Mouse (Mus musculus) hindbrain, embryonic 14.5 days (tissue): Measurements from ENCODE around the gene Snx30. TPM values are rescaled to one million over a fixed set of nuclear protein-coding genes. Genes with fewer than 3 reads are reported as not detected.

Experiments
- ATAC-seq: fragments of 200-750 bp; cut with Nextera tagmentation; 2 replicates; pipeline ENCODE4 v1.8.0; 2017; ENCODE audit warnings: moderate number of reproducible peaks, mild to moderate bottlenecking, moderate TSS enrichment, moderate library complexity; ENCODE audit not compliant: low FRiP score
- DNase-seq: peaks from one replicate; pipeline ENCODE4 v3.0.0-alpha.2; 2015; ENCODE audit warnings: low spot score
- H3K27ac ChIP-seq: fragments of 300-500 bp; sonication (generic); 2 replicates; pipeline ENCODE4 v1.5.1; 2014; ENCODE audit warnings: mild to moderate bottlenecking, moderate library complexity
- H3K27me3 ChIP-seq: fragments of 300-500 bp; sonication (generic); 2 replicates; pipeline ENCODE4 v1.6.1; 2014; ENCODE audit warnings: mild to moderate bottlenecking, low read length, mixed read lengths; ENCODE audit not compliant: control insufficient read depth, insufficient read depth
- H3K36me3 ChIP-seq: fragments of 300-500 bp; sonication (generic); replicated peaks from 2 replicates; pipeline ENCODE4 v1.6.1; 2014; ENCODE audit not compliant: control insufficient read depth, insufficient read depth
- H3K4me1 ChIP-seq: fragments of 300-500 bp; sonication (generic); replicated peaks from 2 replicates; pipeline ENCODE4 v1.6.1; 2014; ENCODE audit warnings: antibody characterized with exemption, low read length, mixed read lengths; ENCODE audit not compliant: control insufficient read depth, insufficient read depth
- H3K4me2 ChIP-seq: fragments of 300-500 bp; sonication (generic); replicated peaks from 2 replicates; pipeline ENCODE4 v1.6.1; 2014; ENCODE audit warnings: mild to moderate bottlenecking, moderate library complexity
- H3K4me3 ChIP-seq: fragments of 300-500 bp; sonication (generic); replicated peaks from 2 replicates; pipeline ENCODE4 v1.5.1; 2014; ENCODE audit warnings: mild to moderate bottlenecking, low read length
- H3K9ac ChIP-seq: fragments of 300-500 bp; sonication (generic); 2 replicates; pipeline ENCODE4 v1.6.1; 2014
- H3K9me3 ChIP-seq: fragments of 300-500 bp; sonication (generic); 2 replicates; pipeline ENCODE4 v1.6.1; 2016; ENCODE audit warnings: low read length; ENCODE audit not compliant: control insufficient read depth
- WGBS: fragments of 180-500 bp; shearing (Covaris S2); extraction: QIAGEN DNeasy Blood & Tissue Kit; methylation state at CpG from one replicate; pipeline ENCODE4 v1.1.7; 2014; 5-methylcytosine and 5-hydroxymethylcytosine counted together
- polyA plus RNA-seq: library from polyadenylated mRNA; unstranded; fragments of >200 nt; fragmentation: Nextera tagmentation; extraction: Ambion mirVana; gene quantifications from 2 replicates; pipeline ENCODE4 v1.2.1, GENCODE M21; 2014

The Snx30 gene
- polyA plus RNA-seq, 1 experiment from 2014 or later, result 21.9 TPM

DNA sequence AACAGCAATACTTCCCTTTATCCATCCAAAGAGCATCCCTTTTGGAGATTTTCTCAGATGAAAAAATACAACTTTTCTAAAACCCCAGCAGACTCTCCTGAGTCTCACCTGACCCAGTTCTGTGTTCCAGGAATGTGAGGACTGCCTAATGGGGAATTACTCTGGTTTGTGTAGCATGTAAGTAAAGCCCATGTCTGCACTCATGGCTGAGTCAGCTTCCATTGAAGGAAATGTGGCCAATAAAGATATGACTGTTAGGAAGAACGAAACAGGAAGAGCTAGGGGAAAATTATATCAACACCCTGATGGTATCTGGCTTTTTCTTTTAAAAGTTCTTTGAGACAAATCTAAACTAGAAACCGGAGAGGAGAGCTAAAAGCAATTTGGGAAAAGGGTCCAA lies 37.9 kb upstream of the Snx30 start:
- no peak for ATAC-seq
- DNase-seq, result no peak
- no peak overlapping the region for H3K4me3 ChIP-seq
- H3K27ac ChIP-seq, result no peak overlapping the region
- H3K27me3 ChIP-seq, result no peaks in the 10 kb centered on the region
- 92% methylated on average over 2 of the region's 2 CpGs for WGBS
- 0 out of 2 replicates have a peak, but pooled peaks cover 10% of the 10 kb centered on the region for H3K4me1 ChIP-seq
- no peak overlapping the region for H3K4me2 ChIP-seq
- H3K36me3 ChIP-seq, result peaks cover 29% of the 10 kb centered on the region
- no peak overlapping the region for H3K9ac ChIP-seq
- H3K9me3 ChIP-seq, result no peaks in the 10 kb centered on the region

- H3K27ac ChIP-seq, result peak overlapping the region; percentile 33; the same call in 1 of the 2 replicates
- no peak overlapping the region for H3K4me3 ChIP-seq
- 27% methylated on average over 17 of the region's 17 CpGs for WGBS
- H3K9me3 ChIP-seq, result no peaks in the 10 kb centered on the region
- no peaks in the 10 kb centered on the region for H3K27me3 ChIP-seq
- peaks cover 50% of the 10 kb centered on the region for H3K36me3 ChIP-seq
- no peaks in the 10 kb centered on the region for H3K4me1 ChIP-seq
- H3K9ac ChIP-seq, result no peak overlapping the region
- H3K4me2 ChIP-seq, result no peak overlapping the region
- no peak for ATAC-seq
- no peak for DNase-seq
These were observed 33.3 kb upstream of the Snx30 start for GRCm38 (mm10) chr4:59772171-59772879.

DNA sequence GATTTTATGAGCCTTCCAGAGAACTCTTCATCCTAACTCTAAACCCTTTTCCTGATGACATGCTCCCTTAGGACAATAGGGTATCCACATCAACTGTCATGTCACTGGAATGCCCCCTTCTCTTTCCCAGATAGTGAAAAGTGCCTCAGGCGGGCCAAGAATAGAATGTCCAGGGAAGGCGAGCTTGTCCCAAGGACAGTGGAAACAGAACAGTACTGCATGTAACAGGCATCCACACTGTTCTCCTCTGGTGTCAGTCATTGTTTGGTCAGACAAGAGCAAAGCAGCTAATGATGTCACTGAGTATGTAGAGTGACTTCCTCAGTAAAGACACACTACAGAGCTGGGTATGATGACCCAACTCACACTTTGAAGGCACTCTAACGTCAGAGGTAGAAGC lies 27.8 kb upstream of the Snx30 start:
- H3K4me1 ChIP-seq, result peaks cover 4% of the 10 kb centered on the region
- H3K4me3 ChIP-seq, result no peak overlapping the region
- WGBS, result 75% methylated on average over 3 of the region's 3 CpGs
- H3K4me2 ChIP-seq, result no peak overlapping the region
- ATAC-seq, result no peak
- H3K9me3 ChIP-seq, result no peaks in the 10 kb centered on the region
- no peak overlapping the region for H3K27ac ChIP-seq
- no peak for DNase-seq
- peaks cover 26% of the 10 kb centered on the region for H3K36me3 ChIP-seq
- no peaks in the 10 kb centered on the region for H3K27me3 ChIP-seq
- H3K9ac ChIP-seq, result no peak overlapping the region

DNA sequence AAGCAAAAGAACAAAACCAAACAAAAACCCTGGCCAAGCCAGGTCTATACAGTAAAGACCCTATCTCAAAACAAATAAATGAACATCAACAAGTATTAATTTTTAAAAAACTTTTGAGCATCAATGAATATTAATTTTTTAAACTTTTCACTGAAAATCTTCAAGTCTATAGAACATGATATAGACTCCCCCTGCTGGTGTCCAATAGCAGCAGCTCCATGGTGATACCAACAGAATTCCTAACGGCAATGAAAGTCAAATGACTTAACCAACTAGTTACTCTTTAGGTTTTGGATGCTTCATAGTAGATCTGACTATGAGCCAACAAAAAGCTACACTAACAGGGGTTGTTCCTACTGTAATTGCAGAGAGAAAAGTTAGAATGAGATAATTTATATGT lies 25.1 kb upstream of the Snx30 start:
- no peaks in the 10 kb centered on the region for H3K9me3 ChIP-seq
- H3K4me2 ChIP-seq, result no peak overlapping the region
- no peaks in the 10 kb centered on the region for H3K27me3 ChIP-seq
- peaks cover 6% of the 10 kb centered on the region; the same call in 1 of the 2 replicates for H3K36me3 ChIP-seq
- DNase-seq (peak; percentile 69), ATAC-seq (no peak)
- peaks cover 5% of the 10 kb centered on the region for H3K4me1 ChIP-seq
- H3K27ac ChIP-seq, result no peak overlapping the region
- H3K4me3 ChIP-seq, result no peak overlapping the region
- H3K9ac ChIP-seq, result no peak overlapping the region
- WGBS, result 13% methylated on average over 1 of the region's 1 CpGs

GRCm38 (mm10) chr4:59782853-59783684 lies 22.6 kb upstream of the Snx30 start:
- peak overlapping the region; percentile 69 for H3K9ac ChIP-seq
- H3K27me3 ChIP-seq, result no peaks in the 10 kb centered on the region
- ATAC-seq (peak; percentile 65; the same call in 1 of the 2 replicates), DNase-seq (no peak)
- H3K9me3 ChIP-seq, result no peaks in the 10 kb centered on the region
- WGBS, result under 1% methylated on average over 47 of the region's 47 CpGs
- peak overlapping the region; percentile 89 for H3K4me2 ChIP-seq
- peak overlapping the region; percentile 85 for H3K4me3 ChIP-seq
- H3K4me1 ChIP-seq, result peaks cover 5% of the 10 kb centered on the region
- H3K27ac ChIP-seq, result 0 out of 2 replicates have a peak overlapping the region, but pooled peaks have one; percentile 30
- H3K36me3 ChIP-seq, result 0 out of 2 replicates have a peak, but pooled peaks cover 4% of the 10 kb centered on the region

DNA sequence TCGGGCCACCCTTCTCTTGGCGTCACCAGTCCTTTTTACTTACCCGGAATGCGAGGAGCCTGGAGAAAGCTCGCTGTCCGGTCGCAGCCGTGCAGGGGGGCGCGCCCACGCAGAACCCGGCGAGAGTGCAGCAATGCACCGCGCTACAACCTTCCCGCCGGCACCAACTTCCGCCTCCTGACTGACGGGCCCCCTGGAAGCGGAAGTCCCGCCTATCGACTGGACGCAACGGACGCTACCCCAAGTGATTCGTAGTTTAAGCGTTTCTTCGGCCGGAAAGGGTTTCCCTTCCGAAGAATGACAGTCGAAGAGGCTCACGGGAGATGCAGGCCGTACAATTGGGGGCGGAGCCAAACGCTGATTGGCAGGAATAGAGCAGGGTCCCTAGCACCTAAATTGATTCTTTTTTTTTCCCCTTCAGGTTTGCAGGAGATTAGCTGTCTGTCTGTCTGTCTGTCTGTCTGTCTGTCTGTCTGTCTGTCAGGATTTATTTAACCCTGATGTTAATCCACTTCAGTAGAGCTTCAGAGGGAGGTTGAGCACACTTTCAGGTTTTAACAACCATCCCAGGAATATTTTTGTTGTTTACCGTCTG lies 21.9 kb upstream of the Snx30 start:
- WGBS, result 1% methylated on average over 36 of the region's 36 CpGs
- ATAC-seq (peak; percentile 96), DNase-seq (peak; percentile 98)
- Histone ChIP-seq H3K27me3 (no peaks in the 10 kb centered on the region), H3K9ac (peak overlapping the region; percentile 69), H3K4me1 (peaks cover 5% of the 10 kb centered on the region), H3K9me3 (no peaks in the 10 kb centered on the region), H3K36me3 (no peaks in the 10 kb centered on the region), H3K4me2 (peak overlapping the region; percentile 89), H3K4me3 (peak overlapping the region; percentile 85), H3K27ac (peak overlapping the region; percentile 52; the same call in 1 of the 2 replicates)

GRCm38 (mm10) chr4:59785412-59785811 lies 20.2 kb upstream of the Snx30 start:
- Histone ChIP-seq H3K4me3 (no peak overlapping the region), H3K9ac (no peak overlapping the region), H3K9me3 (no peaks in the 10 kb centered on the region), H3K4me1 (peaks cover 5% of the 10 kb centered on the region), H3K4me2 (no peak overlapping the region), H3K27me3 (no peaks in the 10 kb centered on the region), H3K36me3 (no peaks in the 10 kb centered on the region), H3K27ac (no peak overlapping the region)
- DNase-seq (no peak), ATAC-seq (no peak)
- 35% methylated on average over 2 of the region's 2 CpGs for WGBS

- no peak overlapping the region for H3K4me2 ChIP-seq
- DNase-seq (peak; percentile 90), ATAC-seq (no peak)
- no peak overlapping the region for H3K27ac ChIP-seq
- no peaks in the 10 kb centered on the region for H3K9me3 ChIP-seq
- H3K36me3 ChIP-seq, result no peaks in the 10 kb centered on the region
- WGBS, result under 1% methylated on average over 7 of the region's 7 CpGs
- no peak overlapping the region for H3K9ac ChIP-seq
- no peaks in the 10 kb centered on the region for H3K27me3 ChIP-seq
- H3K4me1 ChIP-seq, result peaks cover 5% of the 10 kb centered on the region
- H3K4me3 ChIP-seq, result no peak overlapping the region
These were observed 19.0 kb upstream of the Snx30 start for GRCm38 (mm10) chr4:59786661-59787060.

DNA sequence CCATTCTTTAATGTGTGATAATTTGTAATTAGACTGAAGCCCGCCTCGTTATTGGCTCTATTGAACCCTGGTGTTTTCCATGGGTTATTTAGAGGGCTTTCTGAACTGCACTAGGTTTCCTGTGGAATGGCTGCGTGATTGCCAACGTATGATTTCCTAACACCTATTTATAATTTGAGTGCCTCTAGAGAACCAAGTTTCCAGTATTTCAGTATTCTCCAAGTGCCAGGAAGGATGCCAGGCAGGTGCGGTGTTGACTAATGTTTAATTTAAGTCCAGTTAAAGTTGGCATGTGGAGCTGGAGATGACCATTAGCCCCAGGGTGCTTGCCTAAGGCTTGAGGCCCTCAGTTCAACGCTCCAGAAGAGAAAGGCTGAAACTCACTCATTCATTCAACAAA lies 18.5 kb upstream of the Snx30 start:
- Histone ChIP-seq H3K36me3 (no peaks in the 10 kb centered on the region), H3K27me3 (no peaks in the 10 kb centered on the region), H3K9ac (no peak overlapping the region), H3K27ac (no peak overlapping the region), H3K4me3 (no peak overlapping the region), H3K9me3 (no peaks in the 10 kb centered on the region), H3K4me1 (peaks cover 5% of the 10 kb centered on the region), H3K4me2 (no peak overlapping the region)
- ATAC-seq, result no peak
- 68% methylated on average over 6 of the region's 6 CpGs for WGBS
- no peak for DNase-seq
